Mouse (Mus musculus) right cerebral cortex, postnatal 10 days (tissue): ENCODE measurements at regions not wholly inside any gene's neighbourhood (a gene's known extent, or its start where the extent isn't known, plus 50 kb on each side); places are given as distances from the start of the nearest gene placed in this dataset.

ENCODE experiments used
- DNase-seq, 2 experiments: peaks; one replicate each; pipeline ENCODE4 v3.0.0; 2021; ENCODE audit warnings: low spot score in 2 of 2

DNA sequence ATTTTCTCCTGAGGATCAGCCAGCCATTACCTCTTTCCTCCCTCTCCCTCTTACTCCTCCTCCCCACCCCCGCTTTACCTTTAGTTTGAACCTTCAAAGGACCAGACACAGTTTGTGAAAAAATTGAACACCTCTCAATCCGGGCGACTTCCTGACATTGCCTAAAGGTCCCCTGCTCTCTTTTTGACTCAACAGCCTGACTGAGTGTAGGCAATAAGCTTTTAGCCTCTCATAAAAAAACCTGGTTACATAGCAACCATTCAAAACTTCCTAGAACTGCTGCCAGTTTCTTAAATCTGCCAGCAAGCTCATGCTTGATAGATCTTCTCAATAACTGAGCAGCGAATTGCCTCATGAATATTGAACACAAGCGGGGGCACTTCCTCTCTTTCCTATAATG lies 71.7 kb downstream of the Zfp945 start:
- peak; percentile 25 to 42 for DNase-seq

DNA sequence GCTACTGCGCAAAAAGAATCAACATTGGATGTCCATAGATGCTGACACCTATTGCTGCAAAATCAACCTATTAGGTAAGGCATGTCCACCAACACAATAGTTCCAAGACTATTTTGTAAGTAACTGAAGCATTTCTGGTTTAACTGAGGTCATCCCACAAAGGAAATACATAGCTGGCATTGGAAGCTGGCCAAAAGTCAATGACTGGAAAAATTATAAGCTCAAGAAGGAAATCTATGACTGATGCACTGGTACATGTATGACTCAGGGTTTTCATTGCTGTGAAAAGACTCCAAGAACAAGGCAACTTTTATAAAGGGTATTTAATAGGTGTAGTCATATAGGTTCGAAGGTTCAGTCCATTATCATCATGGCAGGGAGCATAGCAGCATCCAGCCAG lies 82.5 kb downstream of the Zfp945 start:
- DNase-seq: no peak

DNA sequence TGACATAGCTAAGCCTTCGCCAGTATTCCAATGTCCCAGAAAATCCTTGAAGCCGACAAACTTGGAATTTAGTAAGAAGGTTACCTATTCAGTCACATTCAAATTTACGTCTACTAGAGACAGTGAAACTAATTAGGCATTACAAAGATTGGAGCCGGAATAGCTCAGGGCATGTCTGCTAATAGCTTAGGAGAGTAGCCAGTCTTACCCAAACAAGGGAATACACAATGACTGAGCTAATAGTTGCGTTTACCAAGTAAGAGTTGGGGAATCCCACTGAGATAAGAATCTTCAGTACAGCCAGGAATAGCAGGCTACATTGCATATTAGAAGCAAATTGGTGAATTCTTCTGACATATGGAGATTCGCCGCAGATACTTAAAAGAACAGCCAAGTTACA lies 121.2 kb downstream of the Zfp945 start:
- no peak for DNase-seq

- DNase-seq: peak; percentile 71 to 72
Measured at GRCm38 (mm10) chr17:22739581-22740178, 127.3 kb downstream of the Zfp945 start.

GRCm38 (mm10) chr17:22739173-22739572 lies 127.8 kb downstream of the Zfp945 start:
- no peak for DNase-seq

- DNase-seq: no peak
Measured at GRCm38 (mm10) chr17:22736360-22736759, 130.6 kb downstream of the Zfp945 start.
